Mouse (Mus musculus) R1 (cell line): ENCODE measurements around the gene Gm20388.
"Not testable (repeated sequence)": the region's sequence is repeated elsewhere in the genome, so short reads cannot be mapped to it uniquely, and the experiment has no call there.

ENCODE experiments used
- DNase-seq: peaks from one replicate; pipeline ENCODE4 v3.0.0-alpha.2; 2018; ENCODE audit warnings: low read depth, low spot score

The Gm20388 gene

GRCm38 (mm10) chr8:124144619-124144980 lies 4234.0 kb downstream of the Gm20388 start:
- DNase-seq, result no peak

- DNase-seq, result no peak
Measured at GRCm38 (mm10) chr8:124146286-124146685, 4235.6 kb downstream of the Gm20388 start.

- DNase-seq, result peak; percentile 38
Measured at GRCm38 (mm10) chr8:124150009-124150408, 4239.4 kb downstream of the Gm20388 start.

GRCm38 (mm10) chr8:124150536-124150935 lies 4239.9 kb downstream of the Gm20388 start:
- DNase-seq, result peak; percentile 69

GRCm38 (mm10) chr8:124151881-124152280 lies 4241.2 kb downstream of the Gm20388 start:
- no peak for DNase-seq

GRCm38 (mm10) chr8:124152771-124153170 lies 4242.1 kb downstream of the Gm20388 start:
- DNase-seq, result no peak

GRCm38 (mm10) chr8:124156324-124156723 lies 4245.7 kb downstream of the Gm20388 start:
- DNase-seq, result no peak

GRCm38 (mm10) chr8:124161683-124162082 lies 4251.0 kb downstream of the Gm20388 start:
- DNase-seq, result no peak

- DNase-seq, result no peak
Measured at GRCm38 (mm10) chr8:124163258-124163657, 4252.6 kb downstream of the Gm20388 start.

- no peak for DNase-seq
Measured at GRCm38 (mm10) chr8:124169749-124170148, 4259.1 kb downstream of the Gm20388 start.

GRCm38 (mm10) chr8:124170671-124171070 lies 4260.0 kb downstream of the Gm20388 start:
- DNase-seq, result no peak

GRCm38 (mm10) chr8:124171557-124172528 lies 4261.2 kb downstream of the Gm20388 start:
- DNase-seq, result no peak

GRCm38 (mm10) chr8:124173688-124174087 lies 4263.0 kb downstream of the Gm20388 start:
- no peak for DNase-seq

- DNase-seq, result no peak
Measured at GRCm38 (mm10) chr8:124176133-124176532, 4265.5 kb downstream of the Gm20388 start.

GRCm38 (mm10) chr8:124177092-124177491 lies 4266.5 kb downstream of the Gm20388 start:
- not testable (repeated sequence) for DNase-seq

- DNase-seq, result no peak
Measured at GRCm38 (mm10) chr8:124180681-124181445, 4270.2 kb downstream of the Gm20388 start.

- no peak for DNase-seq
Measured at GRCm38 (mm10) chr8:124181751-124182150, 4271.1 kb downstream of the Gm20388 start.

- no peak for DNase-seq
Measured at GRCm38 (mm10) chr8:124182224-124182623, 4271.6 kb downstream of the Gm20388 start.

GRCm38 (mm10) chr8:124184078-124184477 lies 4273.4 kb downstream of the Gm20388 start:
- DNase-seq, result no peak

GRCm38 (mm10) chr8:124184507-124184906 lies 4273.9 kb downstream of the Gm20388 start:
- DNase-seq, result no peak

- DNase-seq, result no peak
Measured at GRCm38 (mm10) chr8:124185081-124185480, 4274.4 kb downstream of the Gm20388 start.

- DNase-seq, result no peak
Measured at GRCm38 (mm10) chr8:124190388-124190787, 4279.7 kb downstream of the Gm20388 start.
